Mouse (Mus musculus): ENCODE results near the gene Olfr446. TPM values are rescaled to one million over a fixed set of nuclear protein-coding genes. Genes with fewer than 3 reads are reported as not detected.

Olfr446 gene
- polyA plus RNA-seq (2015; fragmentation: Nextera tagmentation; extraction: Ambion mirVana), result not detected in 2 replicates

- no peak within 1 kb of the TSS for H3K4me3 ChIP-seq (ENCODE audit: low read length)
- H3K9me3 ChIP-seq (ENCODE audit: low read length), result no peaks in the 10 kb centered on the region
- no peak within 1 kb of the TSS for H3K4me2 ChIP-seq (replicated peaks; ENCODE audit: low read depth, low read length)
- H3K27ac ChIP-seq (ENCODE audit: low read length), result no peak within 1 kb of the TSS
- 68% methylated on average over 2 of the region's 2 CpGs for WGBS
- H3K4me1 ChIP-seq (ENCODE audit: insufficient read depth, low read length), result no peaks in the 10 kb centered on the region
- H3K36me3 ChIP-seq (ENCODE audit: insufficient read depth, low read length), result no peaks in the 10 kb centered on the region
- no peak within 1 kb of the TSS for H3K9ac ChIP-seq (replicated peaks; ENCODE audit: low read length)
- no peaks in the 10 kb centered on the region for H3K27me3 ChIP-seq (ENCODE audit: insufficient read depth, low read length)
- ATAC-seq (ENCODE audit: low FRiP score, low TSS enrichment), result no peak
These were observed at the start of gene Olfr446 for GRCm38 (mm10) chr6:42921077-42921476. Olfr446 (plus strand) TSS chr6:42921377.

GRCm38 (mm10) chr6:42876323-42876722 lies 44.9 kb upstream of the Olfr446 start:
- H3K36me3 ChIP-seq (ENCODE audit: insufficient read depth, low read length), result no peaks in the 10 kb centered on the region
- H3K27ac ChIP-seq (ENCODE audit: low read length), result no peak overlapping the region
- H3K4me2 ChIP-seq (replicated peaks; ENCODE audit: low read depth, low read length), result no peak overlapping the region
- no peak overlapping the region for H3K4me3 ChIP-seq (ENCODE audit: low read length)
- H3K4me1 ChIP-seq (ENCODE audit: insufficient read depth, low read length), result no peaks in the 10 kb centered on the region
- H3K9ac ChIP-seq (replicated peaks; ENCODE audit: low read length), result no peak overlapping the region
- no peak for ATAC-seq (ENCODE audit: low FRiP score, low TSS enrichment)
- no peaks in the 10 kb centered on the region for H3K27me3 ChIP-seq (ENCODE audit: insufficient read depth, low read length)
- no peaks in the 10 kb centered on the region for H3K9me3 ChIP-seq (ENCODE audit: low read length)

DNA sequence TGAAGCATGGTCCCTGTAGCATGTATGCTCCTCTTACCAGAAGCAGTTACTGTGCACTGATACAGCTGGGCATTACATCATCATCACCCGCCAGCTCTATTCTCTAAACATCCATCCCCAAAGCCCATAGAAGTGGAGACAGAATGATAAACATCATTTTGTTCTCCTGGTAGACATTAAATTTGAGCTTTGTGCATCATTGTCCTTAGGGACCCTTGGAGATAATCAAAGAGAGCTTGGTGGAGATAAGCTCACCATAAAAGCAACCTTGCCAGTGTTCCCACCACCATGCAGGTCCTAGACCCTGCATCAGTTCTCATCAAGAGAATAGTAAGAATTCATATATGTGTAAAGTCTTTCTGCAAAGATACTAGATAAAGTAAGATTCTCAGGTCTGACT lies 31.0 kb upstream of the Olfr446 start, which contains the start of gene Olfr448:
Olfr448 (plus strand) TSS at position 301 of the 400 bp plus-strand sequence.
- Histone ChIP-seq H3K27ac (ENCODE audit: low read length) (no peak within 1 kb of the TSS), H3K9me3 (ENCODE audit: low read length) (no peaks in the 10 kb centered on the region), H3K4me2 (replicated peaks; ENCODE audit: low read depth, low read length) (no peak within 1 kb of the TSS), H3K4me1 (ENCODE audit: insufficient read depth, low read length) (no peaks in the 10 kb centered on the region), H3K9ac (replicated peaks; ENCODE audit: low read length) (no peak within 1 kb of the TSS), H3K4me3 (ENCODE audit: low read length) (no peak within 1 kb of the TSS), H3K27me3 (ENCODE audit: insufficient read depth, low read length) (no peaks in the 10 kb centered on the region), H3K36me3 (ENCODE audit: insufficient read depth, low read length) (no peaks in the 10 kb centered on the region)
- ATAC-seq (ENCODE audit: low FRiP score, low TSS enrichment), result no peak
- 93% methylated on average over 1 of the region's 1 CpGs for WGBS

- no peaks in the 10 kb centered on the region for H3K36me3 ChIP-seq (ENCODE audit: insufficient read depth, low read length)
- H3K4me1 ChIP-seq (ENCODE audit: insufficient read depth, low read length), result no peaks in the 10 kb centered on the region
- H3K27ac ChIP-seq (ENCODE audit: low read length), result no peak overlapping the region
- no peak overlapping the region for H3K4me3 ChIP-seq (ENCODE audit: low read length)
- no peak for ATAC-seq (ENCODE audit: low FRiP score, low TSS enrichment)
- H3K4me2 ChIP-seq (replicated peaks; ENCODE audit: low read depth, low read length), result no peak overlapping the region
- H3K9ac ChIP-seq (replicated peaks; ENCODE audit: low read length), result no peak overlapping the region
- no peaks in the 10 kb centered on the region for H3K27me3 ChIP-seq (ENCODE audit: insufficient read depth, low read length)
- H3K9me3 ChIP-seq (ENCODE audit: low read length), result no peaks in the 10 kb centered on the region
- WGBS, result 45% methylated on average over 1 of the region's 1 CpGs
These were observed 20.8 kb upstream of the Olfr446 start for GRCm38 (mm10) chr6:42900345-42900744.

GRCm38 (mm10) chr6:42908578-42908977 lies 12.6 kb upstream of the Olfr446 start, which contains the start of gene Olfr447:
Olfr447 (plus strand) TSS chr6:42908878.
- ATAC-seq (ENCODE audit: low FRiP score, low TSS enrichment), result no peak

DNA sequence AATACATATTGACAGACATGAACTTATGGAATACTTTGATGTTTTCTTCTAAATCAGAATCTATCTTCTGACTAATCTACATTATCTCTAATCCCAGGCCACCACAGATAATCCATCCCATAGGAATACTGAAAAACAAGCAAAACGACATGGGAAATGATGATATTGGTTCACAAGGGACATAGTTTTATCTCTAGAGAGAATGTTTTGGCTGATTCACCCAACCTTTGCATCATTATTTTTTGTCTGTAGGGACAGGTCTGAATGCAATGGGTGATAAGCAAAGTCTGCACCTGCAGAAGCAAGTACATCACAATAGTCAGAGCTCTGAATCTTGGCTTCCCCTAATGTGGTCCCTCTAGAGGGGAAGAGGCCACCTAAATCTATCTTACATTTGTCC lies 27.6 kb downstream of the Olfr446 start, which contains the start of gene Olfr444:
Olfr444 (plus strand) TSS at position 301 of the 400 bp plus-strand sequence.
- H3K4me2 ChIP-seq (replicated peaks; ENCODE audit: low read depth, low read length), result no peak within 1 kb of the TSS
- no peaks in the 10 kb centered on the region for H3K36me3 ChIP-seq (ENCODE audit: insufficient read depth, low read length)
- H3K9me3 ChIP-seq (ENCODE audit: low read length), result no peaks in the 10 kb centered on the region
- H3K27ac ChIP-seq (ENCODE audit: low read length), result no peak within 1 kb of the TSS
- H3K9ac ChIP-seq (replicated peaks; ENCODE audit: low read length), result no peak within 1 kb of the TSS
- no peak for ATAC-seq (ENCODE audit: low FRiP score, low TSS enrichment)
- no peak within 1 kb of the TSS for H3K4me3 ChIP-seq (ENCODE audit: low read length)
- 67% methylated on average over 1 of the region's 1 CpGs for WGBS
- H3K27me3 ChIP-seq (ENCODE audit: insufficient read depth, low read length), result no peaks in the 10 kb centered on the region
- no peaks in the 10 kb centered on the region for H3K4me1 ChIP-seq (ENCODE audit: insufficient read depth, low read length)

More at GRCm38 (mm10) chr6:42908578-42908977, 12.6 kb upstream of the Olfr446 start, which contains the start of gene Olfr447:
- Histone ChIP-seq H3K9ac (replicated peaks; ENCODE audit: low read length) (no peak within 1 kb of the TSS), H3K4me3 (ENCODE audit: low read length) (no peak within 1 kb of the TSS), H3K4me1 (ENCODE audit: insufficient read depth, low read length) (no peaks in the 10 kb centered on the region), H3K27ac (ENCODE audit: low read length) (no peak within 1 kb of the TSS), H3K27me3 (ENCODE audit: insufficient read depth, low read length) (no peaks in the 10 kb centered on the region), H3K9me3 (ENCODE audit: low read length) (no peaks in the 10 kb centered on the region), H3K4me2 (replicated peaks; ENCODE audit: low read depth, low read length) (no peak within 1 kb of the TSS), H3K36me3 (ENCODE audit: insufficient read depth, low read length) (no peaks in the 10 kb centered on the region)

DNA sequence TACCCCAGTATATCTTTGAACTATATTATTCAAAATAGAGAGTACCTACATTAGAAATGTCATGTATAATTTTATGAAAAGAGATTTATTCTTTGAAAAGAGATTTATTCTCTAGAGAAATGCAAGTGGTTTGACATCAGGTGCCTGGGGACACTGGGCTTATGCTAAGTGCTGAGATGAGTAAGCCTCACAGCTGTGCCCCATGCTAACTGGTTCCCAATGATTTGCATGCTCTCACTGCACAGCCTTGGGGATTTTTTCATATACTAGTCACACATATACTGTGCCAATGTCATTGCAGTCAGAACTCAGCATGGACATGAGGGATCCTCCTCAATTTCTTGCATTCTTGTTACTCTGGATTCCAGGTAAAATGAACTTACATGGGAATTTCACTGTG lies 59.2 kb downstream of the Olfr446 start:
- no peak overlapping the region for H3K27ac ChIP-seq (ENCODE audit: low read length)
- ATAC-seq (ENCODE audit: low FRiP score, low TSS enrichment), result no peak
- H3K36me3 ChIP-seq (ENCODE audit: insufficient read depth, low read length), result no peaks in the 10 kb centered on the region
- no peak overlapping the region for H3K4me2 ChIP-seq (replicated peaks; ENCODE audit: low read depth, low read length)
- H3K27me3 ChIP-seq (ENCODE audit: insufficient read depth, low read length), result no peaks in the 10 kb centered on the region
- no peak overlapping the region for H3K9ac ChIP-seq (replicated peaks; ENCODE audit: low read length)
- H3K4me1 ChIP-seq (ENCODE audit: insufficient read depth, low read length), result no peaks in the 10 kb centered on the region
- no peaks in the 10 kb centered on the region for H3K9me3 ChIP-seq (ENCODE audit: low read length)
- no peak overlapping the region for H3K4me3 ChIP-seq (ENCODE audit: low read length)

Other genes starting within 250 kb of the Olfr446 start
- gene Tcaf1, start 211.3 kb upstream of the Olfr446 start, polyA plus RNA-seq (2015; fragmentation: Nextera tagmentation; extraction: Ambion mirVana), result 86.4 and 95.8 TPM in 2 replicates
- gene Olfr453, start 182.0 kb upstream of the Olfr446 start, polyA plus RNA-seq (2015; fragmentation: Nextera tagmentation; extraction: Ambion mirVana), result not detected in 2 replicates
- not detected in 2 replicates for gene Olfr38, start 165.0 kb upstream of the Olfr446 start, polyA plus RNA-seq (2015; fragmentation: Nextera tagmentation; extraction: Ambion mirVana)
- gene Olfr452, start 136.3 kb upstream of the Olfr446 start, polyA plus RNA-seq (2015; fragmentation: Nextera tagmentation; extraction: Ambion mirVana), result not detected in 2 replicates
- gene Olfr450, start 109.4 kb upstream of the Olfr446 start, polyA plus RNA-seq (2015; fragmentation: Nextera tagmentation; extraction: Ambion mirVana), result not detected in 2 replicates
- not detected in 2 replicates for gene Olfr449, start 87.0 kb upstream of the Olfr446 start, polyA plus RNA-seq (2015; fragmentation: Nextera tagmentation; extraction: Ambion mirVana)
- not detected in 2 replicates for gene Olfr448, start 30.9 kb upstream of the Olfr446 start, polyA plus RNA-seq (2015; fragmentation: Nextera tagmentation; extraction: Ambion mirVana)
- gene Olfr447, start 12.5 kb upstream of the Olfr446 start, polyA plus RNA-seq (2015; fragmentation: Nextera tagmentation; extraction: Ambion mirVana), result not detected in 2 replicates
- not detected in 2 replicates for gene Olfr444, start 27.7 kb downstream of the Olfr446 start, polyA plus RNA-seq (2015; fragmentation: Nextera tagmentation; extraction: Ambion mirVana)
- gene Olfr441, start 185.0 kb downstream of the Olfr446 start, polyA plus RNA-seq (2015; fragmentation: Nextera tagmentation; extraction: Ambion mirVana), result not detected in 2 replicates
- gene Olfr237-ps1, start 225.2 kb downstream of the Olfr446 start, polyA plus RNA-seq (2015; fragmentation: Nextera tagmentation; extraction: Ambion mirVana), result not detected in 2 replicates
- not detected in 2 replicates for gene Olfr437, start 241.9 kb downstream of the Olfr446 start, polyA plus RNA-seq (2015; fragmentation: Nextera tagmentation; extraction: Ambion mirVana)

Data from kidney, embryonic 16.5 days (tissue).